Mouse (Mus musculus) midbrain, embryonic 12.5 days (tissue): ENCODE results near the gene Akap6. TPM values are rescaled to one million over a fixed set of nuclear protein-coding genes. Genes with fewer than 3 reads are reported as not detected.

ENCODE experiments used
- ATAC-seq: fragments of 200-750 bp; cut with Nextera tagmentation; 2 replicates; pipeline ENCODE4 v1.8.0; 2017; ENCODE audit warnings: low read depth, moderate TSS enrichment, moderate library complexity; ENCODE audit not compliant: low FRiP score
- H3K27ac ChIP-seq: fragments of 300-500 bp; sonication (generic); replicated peaks from 2 replicates; pipeline ENCODE4 v1.5.1; 2016; ENCODE audit warnings: mild to moderate bottlenecking
- H3K27me3 ChIP-seq: fragments of 300-500 bp; sonication (generic); 2 replicates; pipeline ENCODE4 v1.6.1; 2016; ENCODE audit warnings: mild to moderate bottlenecking
- H3K36me3 ChIP-seq: fragments of 300-500 bp; sonication (generic); 2 replicates; pipeline ENCODE4 v1.6.1; 2016
- H3K4me1 ChIP-seq: fragments of 300-500 bp; sonication (generic); 2 replicates; pipeline ENCODE4 v1.6.1; 2016
- H3K4me2 ChIP-seq: fragments of 300-500 bp; sonication (generic); replicated peaks from 2 replicates; pipeline ENCODE4 v1.6.1; 2016; ENCODE audit warnings: mild to moderate bottlenecking, moderate library complexity
- H3K4me3 ChIP-seq: fragments of 300-500 bp; sonication (generic); 2 replicates; pipeline ENCODE4 v1.5.1; 2016; ENCODE audit warnings: mild to moderate bottlenecking
- H3K9ac ChIP-seq: fragments of 300-500 bp; sonication (generic); replicated peaks from 2 replicates; pipeline ENCODE4 v1.6.1; 2016; ENCODE audit warnings: mild to moderate bottlenecking, moderate library complexity
- H3K9me3 ChIP-seq: fragments of 300-500 bp; sonication (generic); 2 replicates; pipeline ENCODE4 v1.6.1; 2016; ENCODE audit warnings: mild to moderate bottlenecking
- WGBS: fragments of 180-500 bp; shearing (Covaris S2); methylation state at CpG from one replicate; pipeline ENCODE4 v1.1.7; 2016; 5-methylcytosine and 5-hydroxymethylcytosine counted together
- polyA plus RNA-seq: library from polyadenylated mRNA; unstranded; fragments of >200 nt; fragmentation: Nextera tagmentation; extraction: Ambion mirVana; gene quantifications from 2 replicates; pipeline ENCODE4 v1.2.1, GENCODE M21; 2016

The Akap6 gene
- polyA plus RNA-seq, 1 experiment from 2014 or later = 27.2 TPM

DNA sequence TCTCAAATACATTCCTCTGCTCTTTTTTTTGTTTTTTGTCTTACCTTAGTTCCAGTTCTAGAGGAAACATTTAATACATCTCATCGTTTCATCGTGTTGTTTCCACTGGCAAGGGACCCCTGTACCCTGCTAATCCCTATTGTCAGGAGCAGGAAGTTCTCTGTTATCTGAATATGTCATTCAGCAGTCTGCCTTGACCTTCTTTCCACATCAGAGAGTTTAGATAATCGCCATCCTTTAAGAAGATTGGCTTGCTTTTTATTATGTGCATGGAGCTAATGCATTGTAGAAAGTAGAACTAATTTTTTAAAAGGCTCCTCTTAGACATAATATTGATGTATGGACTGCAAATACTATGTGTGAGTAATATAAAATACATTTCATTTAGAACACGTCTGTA lies 58.7 kb downstream of the Akap6 start:
- ATAC-seq = no peak
- Histone ChIP-seq H3K27ac (0 out of 2 replicates have a peak overlapping the region, but pooled peaks have one; percentile 10), H3K4me1 (peaks cover 3% of the 10 kb centered on the region), H3K9me3 (0 out of 2 replicates have a peak, but pooled peaks cover 3% of the 10 kb centered on the region), H3K27me3 (no peaks in the 10 kb centered on the region), H3K4me2 (no peak overlapping the region), H3K4me3 (no peak overlapping the region), H3K36me3 (no peaks in the 10 kb centered on the region), H3K9ac (no peak overlapping the region)
- WGBS = 13% methylated on average over 4 of the region's 4 CpGs

DNA sequence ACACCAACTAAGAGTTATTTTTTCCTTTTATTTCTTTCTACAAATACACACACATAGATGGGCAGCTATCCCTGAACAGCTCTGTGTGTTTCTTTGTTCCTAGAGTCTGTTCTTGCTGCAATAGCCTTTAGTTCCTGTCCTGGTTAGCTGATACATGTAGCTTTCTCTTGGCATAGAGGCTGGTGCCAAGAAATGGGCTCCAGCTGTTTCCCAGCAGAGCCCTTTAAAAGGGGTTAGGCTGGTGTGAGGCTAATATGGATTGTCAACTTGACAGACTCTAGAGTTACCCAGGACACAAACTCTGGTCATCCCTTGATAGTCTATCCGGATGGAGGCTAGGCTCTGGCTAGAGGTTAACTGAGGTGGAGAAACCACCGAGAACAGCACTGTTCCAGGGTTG lies 64.9 kb downstream of the Akap6 start:
- H3K4me3 ChIP-seq = no peak overlapping the region
- no peak for ATAC-seq
- H3K9me3 ChIP-seq = 0 out of 2 replicates have a peak, but pooled peaks cover 1% of the 10 kb centered on the region
- H3K36me3 ChIP-seq = no peaks in the 10 kb centered on the region
- no peaks in the 10 kb centered on the region for H3K27me3 ChIP-seq
- H3K9ac ChIP-seq = no peak overlapping the region
- no peaks in the 10 kb centered on the region; the same call in 1 of the 2 replicates for H3K4me1 ChIP-seq
- no peak overlapping the region for H3K4me2 ChIP-seq
- H3K27ac ChIP-seq = no peak overlapping the region
- 92% methylated on average over 2 of the region's 2 CpGs for WGBS

DNA sequence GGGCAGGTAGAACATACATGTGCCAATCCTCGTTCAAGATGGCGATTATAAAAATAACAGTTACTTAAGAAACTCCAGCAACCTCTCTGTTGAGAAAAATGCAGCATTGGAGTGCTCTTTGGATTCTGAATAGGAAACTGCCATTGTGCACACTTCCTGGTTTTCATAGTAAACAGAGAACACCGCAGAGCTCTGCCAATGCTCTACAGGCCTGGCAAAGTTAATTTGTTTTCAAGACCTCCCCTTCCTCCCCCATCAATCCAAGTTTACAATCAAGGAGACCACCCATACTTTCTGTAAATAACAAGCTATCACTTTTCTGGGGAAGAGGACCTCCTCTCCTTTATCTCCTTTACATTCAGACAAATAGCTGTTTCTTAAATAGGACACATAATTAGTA lies 65.6 kb downstream of the Akap6 start:
- H3K36me3 ChIP-seq = no peaks in the 10 kb centered on the region
- no peak overlapping the region for H3K27ac ChIP-seq
- peaks cover 6% of the 10 kb centered on the region; the same call in 1 of the 2 replicates for H3K4me1 ChIP-seq
- no peak overlapping the region for H3K4me2 ChIP-seq
- WGBS = 95% methylated on average over 3 of the region's 3 CpGs
- no peak overlapping the region for H3K9ac ChIP-seq
- H3K4me3 ChIP-seq = no peak overlapping the region
- no peaks in the 10 kb centered on the region for H3K27me3 ChIP-seq
- no peak for ATAC-seq
- no peaks in the 10 kb centered on the region for H3K9me3 ChIP-seq

- Histone ChIP-seq H3K4me2 (no peak overlapping the region), H3K27ac (no peak overlapping the region), H3K27me3 (no peaks in the 10 kb centered on the region), H3K4me3 (no peak overlapping the region), H3K36me3 (no peaks in the 10 kb centered on the region), H3K9me3 (no peaks in the 10 kb centered on the region), H3K4me1 (peaks cover 45% of the 10 kb centered on the region), H3K9ac (no peak overlapping the region)
- peak; percentile 44; the same call in 1 of the 2 replicates for ATAC-seq
- WGBS = 26% methylated on average over 3 of the region's 3 CpGs
Observed at GRCm38 (mm10) chr12:52769561-52769960, 70.4 kb downstream of the Akap6 start.

DNA sequence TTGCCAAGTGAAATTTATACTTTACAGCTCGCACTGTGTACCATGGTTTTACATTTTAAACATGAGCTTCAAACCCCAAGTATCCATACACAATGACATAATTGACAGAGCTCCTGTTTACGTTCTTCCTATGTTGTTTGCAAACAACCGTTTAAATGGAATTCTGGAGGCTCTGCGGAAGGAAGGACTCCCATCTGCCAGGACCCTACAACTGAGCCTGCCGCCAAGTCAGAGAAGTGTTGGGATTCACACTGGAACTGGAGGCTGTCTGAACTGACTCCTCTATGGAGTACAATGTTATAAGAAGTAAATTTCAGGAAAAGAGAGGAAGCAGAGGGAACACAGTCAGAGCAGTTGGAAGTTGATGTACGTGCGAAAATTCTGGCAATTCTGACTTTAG lies 72.7 kb downstream of the Akap6 start:
- Histone ChIP-seq H3K4me2 (no peak overlapping the region), H3K9ac (no peak overlapping the region), H3K4me3 (no peak overlapping the region), H3K27ac (no peak overlapping the region), H3K27me3 (no peaks in the 10 kb centered on the region), H3K9me3 (no peaks in the 10 kb centered on the region), H3K4me1 (peaks cover 49% of the 10 kb centered on the region), H3K36me3 (no peaks in the 10 kb centered on the region)
- no peak for ATAC-seq
- 63% methylated on average over 7 of the region's 7 CpGs for WGBS

DNA sequence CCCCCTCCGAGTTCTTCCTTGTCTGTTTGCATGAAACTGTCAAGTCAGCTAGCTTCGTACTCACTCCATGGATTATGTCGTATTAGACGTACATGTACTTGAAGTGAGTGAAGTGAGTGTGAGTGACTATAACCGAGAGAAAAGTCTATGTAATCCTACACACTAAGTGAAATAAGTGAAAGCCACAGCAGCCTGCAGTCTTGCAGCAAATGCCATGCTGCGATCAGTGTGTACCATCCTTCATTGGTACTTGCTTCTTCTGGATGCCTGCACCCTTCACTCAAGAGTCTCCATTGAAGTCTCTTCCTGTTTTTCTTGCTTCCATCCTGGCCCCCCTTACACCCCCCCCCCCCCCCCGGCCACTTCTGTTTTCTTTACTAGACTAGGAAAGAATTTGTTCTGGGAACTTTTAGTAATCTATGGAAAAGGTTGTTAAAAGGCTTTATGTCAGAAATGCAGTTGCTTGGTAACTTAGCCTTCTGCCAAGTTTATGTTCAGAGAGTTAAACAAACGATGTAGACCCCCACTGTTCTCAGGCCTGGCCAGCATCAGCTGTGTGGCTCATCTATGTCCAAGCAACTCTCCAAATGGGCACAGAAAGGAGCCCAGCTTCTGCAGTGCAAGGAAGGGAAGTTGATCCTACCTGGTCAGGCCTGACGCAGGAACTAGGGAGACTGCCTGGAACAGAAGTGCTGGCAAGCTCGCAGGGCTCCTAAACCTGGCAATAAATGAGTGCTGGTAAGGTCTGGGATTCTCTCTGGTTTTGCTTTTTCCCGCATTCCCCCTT lies 73.5 kb downstream of the Akap6 start:
- Histone ChIP-seq H3K9ac (no peak overlapping the region), H3K27me3 (no peaks in the 10 kb centered on the region), H3K36me3 (no peaks in the 10 kb centered on the region), H3K9me3 (no peaks in the 10 kb centered on the region), H3K4me2 (no peak overlapping the region), H3K27ac (peak overlapping the region; percentile 35; the same call in 1 of the 2 replicates), H3K4me1 (peaks cover 49% of the 10 kb centered on the region), H3K4me3 (no peak overlapping the region)
- ATAC-seq = no peak
- WGBS = 45% methylated on average over 10 of the region's 11 CpGs

DNA sequence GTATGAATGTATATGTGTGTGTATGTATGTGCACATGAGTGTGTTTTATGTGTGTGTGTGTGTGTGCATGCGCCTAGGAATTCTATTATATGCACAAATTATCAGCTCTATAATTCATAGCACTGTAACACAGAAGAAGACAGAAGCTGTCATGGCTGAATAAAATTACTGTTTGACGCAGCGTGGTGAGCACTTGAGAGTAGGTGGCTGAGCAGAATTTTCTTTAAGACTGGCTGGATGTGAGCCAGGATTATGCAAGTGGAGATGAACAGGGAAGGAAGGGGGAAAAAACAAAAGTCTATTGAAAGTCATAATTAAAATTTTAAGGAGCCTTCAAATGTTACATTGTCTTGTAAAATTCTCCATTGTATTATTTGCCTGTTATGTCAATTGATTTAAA lies 74.7 kb downstream of the Akap6 start:
- 0 out of 2 replicates have a peak, but pooled peaks have one; percentile 31 for ATAC-seq
- WGBS = 50% methylated on average over 3 of the region's 3 CpGs

GRCm38 (mm10) chr12:52774382-52774781 lies 75.2 kb downstream of the Akap6 start:
- H3K4me3 ChIP-seq = no peak overlapping the region
- H3K4me1 ChIP-seq = peaks cover 47% of the 10 kb centered on the region
- H3K27ac ChIP-seq = peak overlapping the region; percentile 36; the same call in 1 of the 2 replicates
- no peak overlapping the region for H3K4me2 ChIP-seq
- no peaks in the 10 kb centered on the region for H3K9me3 ChIP-seq
- H3K27me3 ChIP-seq = no peaks in the 10 kb centered on the region
- peak; percentile 48; the same call in 1 of the 2 replicates for ATAC-seq
- WGBS = 25% methylated on average over 6 of the region's 6 CpGs
- no peak overlapping the region for H3K9ac ChIP-seq
- no peaks in the 10 kb centered on the region for H3K36me3 ChIP-seq

More for the DNA sequence above, 74.7 kb downstream of the Akap6 start:
- Histone ChIP-seq H3K27me3 (no peaks in the 10 kb centered on the region), H3K4me2 (no peak overlapping the region), H3K9ac (no peak overlapping the region), H3K9me3 (no peaks in the 10 kb centered on the region), H3K36me3 (no peaks in the 10 kb centered on the region), H3K27ac (0 out of 2 replicates have a peak overlapping the region, but pooled peaks have one; percentile 11), H3K4me1 (peaks cover 49% of the 10 kb centered on the region), H3K4me3 (no peak overlapping the region)

GRCm38 (mm10) chr12:52780216-52780615 lies 81.0 kb downstream of the Akap6 start:
- Histone ChIP-seq H3K4me1 (peaks cover 11% of the 10 kb centered on the region), H3K27me3 (no peaks in the 10 kb centered on the region), H3K9ac (no peak overlapping the region), H3K4me2 (no peak overlapping the region), H3K27ac (no peak overlapping the region), H3K4me3 (no peak overlapping the region), H3K9me3 (no peaks in the 10 kb centered on the region), H3K36me3 (no peaks in the 10 kb centered on the region)
- ATAC-seq = no peak
- WGBS = 62% methylated on average over 5 of the region's 5 CpGs

DNA sequence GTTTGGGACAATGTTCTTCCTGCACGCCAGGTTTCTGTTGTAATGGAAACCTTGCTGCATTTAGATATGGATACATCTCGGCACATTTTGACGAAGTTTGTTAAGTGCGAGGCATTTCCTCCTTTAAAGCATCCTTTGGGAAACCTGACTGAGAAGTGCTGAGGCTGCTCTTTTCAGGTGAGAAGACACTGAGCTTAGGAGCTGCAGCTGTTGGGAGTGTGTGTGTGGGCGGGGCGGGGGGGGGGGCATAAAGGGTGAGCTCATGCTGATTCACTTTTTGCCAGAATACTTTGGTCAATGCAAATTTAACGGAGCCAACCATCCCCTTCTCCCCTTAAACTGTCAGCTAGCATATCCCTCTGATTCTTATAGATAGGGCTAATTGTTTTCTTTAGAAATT lies 81.9 kb downstream of the Akap6 start:
- H3K9me3 ChIP-seq = no peaks in the 10 kb centered on the region
- no peak overlapping the region for H3K9ac ChIP-seq
- no peak for ATAC-seq
- no peak overlapping the region for H3K4me2 ChIP-seq
- H3K27me3 ChIP-seq = no peaks in the 10 kb centered on the region
- H3K36me3 ChIP-seq = no peaks in the 10 kb centered on the region
- no peak overlapping the region for H3K27ac ChIP-seq
- WGBS = 77% methylated on average over 7 of the region's 7 CpGs
- H3K4me1 ChIP-seq = peaks cover 12% of the 10 kb centered on the region
- no peak overlapping the region for H3K4me3 ChIP-seq

- no peaks in the 10 kb centered on the region for H3K36me3 ChIP-seq
- H3K27ac ChIP-seq = no peak overlapping the region
- ATAC-seq = peak; percentile 69
- no peak overlapping the region; the same call in 1 of the 2 replicates for H3K9ac ChIP-seq
- H3K4me3 ChIP-seq = peak overlapping the region; percentile 18
- peaks cover 16% of the 10 kb centered on the region for H3K4me1 ChIP-seq
- H3K4me2 ChIP-seq = peak overlapping the region; percentile 40
- no peaks in the 10 kb centered on the region for H3K9me3 ChIP-seq
- WGBS = 14% methylated on average over 14 of the region's 14 CpGs
- no peaks in the 10 kb centered on the region for H3K27me3 ChIP-seq
Observed at GRCm38 (mm10) chr12:52782902-52783441, 83.8 kb downstream of the Akap6 start.

DNA sequence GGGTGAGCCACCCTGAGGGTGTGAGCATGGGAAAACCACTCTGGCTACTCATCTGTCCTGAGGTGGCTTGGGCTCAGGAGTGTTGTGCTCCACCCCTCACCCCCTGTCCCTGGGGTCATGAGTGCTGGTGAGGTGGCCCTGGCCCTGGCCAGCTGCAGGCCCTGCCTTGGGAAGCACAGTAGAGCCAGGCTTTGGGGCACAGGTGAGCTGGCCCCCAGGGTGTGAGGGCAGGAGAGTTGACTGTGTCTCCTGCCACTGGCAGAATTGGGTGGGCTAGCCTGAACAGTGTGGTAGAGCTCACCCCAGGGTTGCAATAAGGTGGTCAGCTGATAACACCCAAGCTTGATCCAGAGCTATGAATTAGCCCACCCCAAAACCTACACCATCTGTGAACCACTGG lies 86.0 kb downstream of the Akap6 start:
- no peak overlapping the region for H3K4me3 ChIP-seq
- no peaks in the 10 kb centered on the region for H3K9me3 ChIP-seq
- H3K27me3 ChIP-seq = no peaks in the 10 kb centered on the region
- no peaks in the 10 kb centered on the region for H3K36me3 ChIP-seq
- peaks cover 29% of the 10 kb centered on the region for H3K4me1 ChIP-seq
- no peak overlapping the region for H3K4me2 ChIP-seq
- no peak overlapping the region for H3K27ac ChIP-seq
- no peak overlapping the region for H3K9ac ChIP-seq
- ATAC-seq = no peak
